Mouse (Mus musculus) heart, embryonic 16.5 days (tissue): ENCODE measurements around the gene Elmo1. TPM values are rescaled to one million over a fixed set of nuclear protein-coding genes. Genes with fewer than 3 reads are reported as not detected.
A peak's percentile ranks its signal among the peaks of the same experiment; 100 is the strongest.

ENCODE experiments used
- ATAC-seq: fragments of 200-750 bp; cut with Nextera tagmentation; replicated peaks from 2 replicates; pipeline ENCODE4 v1.8.0; 2017; ENCODE audit warnings: moderate number of reproducible peaks; ENCODE audit not compliant: insufficient read depth, low FRiP score; ENCODE audit errors: extremely low read depth
- H3K27ac ChIP-seq: fragments of 300-500 bp; sonication (generic); 2 replicates; pipeline ENCODE4 v1.5.1; 2014; ENCODE audit warnings: mild to moderate bottlenecking, low read length, control low read depth, moderate library complexity
- H3K27me3 ChIP-seq: fragments of 300-500 bp; sonication (generic); 2 replicates; pipeline ENCODE4 v1.6.1; 2014; ENCODE audit warnings: low read length, mixed read lengths; ENCODE audit not compliant: control insufficient read depth, insufficient read depth
- H3K36me3 ChIP-seq: fragments of 300-500 bp; sonication (generic); 2 replicates; pipeline ENCODE4 v1.6.1; 2014; ENCODE audit not compliant: control insufficient read depth, insufficient read depth
- H3K4me1 ChIP-seq: fragments of 300-500 bp; sonication (generic); 2 replicates; pipeline ENCODE4 v1.6.1; 2014; ENCODE audit warnings: low read length, mixed read lengths; ENCODE audit not compliant: control insufficient read depth, insufficient read depth
- H3K4me2 ChIP-seq: fragments of 300-500 bp; sonication (generic); 2 replicates; pipeline ENCODE4 v1.6.1; 2014; ENCODE audit warnings: low read depth, mild to moderate bottlenecking, control low read depth, low read length
- H3K4me3 ChIP-seq: fragments of 300-500 bp; sonication (generic); 2 replicates; pipeline ENCODE4 v1.5.1; 2014; ENCODE audit warnings: mild to moderate bottlenecking, control low read depth, low read length
- H3K9ac ChIP-seq: fragments of 300-500 bp; sonication (generic); 2 replicates; pipeline ENCODE4 v1.6.1; 2014; ENCODE audit warnings: low read length, control low read depth
- H3K9me3 ChIP-seq: fragments of 300-500 bp; sonication (generic); replicated peaks from 2 replicates; pipeline ENCODE4 v1.6.1; 2016; ENCODE audit warnings: low read length; ENCODE audit not compliant: control insufficient read depth
- WGBS: fragments of 180-500 bp; shearing (Covaris S2); extraction: QIAGEN DNeasy Blood & Tissue Kit; methylation state at CpG from one replicate; pipeline ENCODE4 v1.1.7; 2014; 5-methylcytosine and 5-hydroxymethylcytosine counted together
- polyA plus RNA-seq: library from polyadenylated mRNA; unstranded; fragments of >200 nt; fragmentation: Nextera tagmentation; extraction: Ambion mirVana; gene quantifications from 2 replicates; pipeline ENCODE4 v1.2.1, GENCODE M21; 2015

The Elmo1 gene
- polyA plus RNA-seq, 1 experiment from 2014 or later = 17.7 TPM

- peak overlapping the region; percentile 73 for H3K4me3 ChIP-seq
- peak overlapping the region; percentile 81 for H3K27ac ChIP-seq
- H3K36me3 ChIP-seq = no peaks in the 10 kb centered on the region
- 3% methylated on average over 10 of the region's 10 CpGs for WGBS
- peak overlapping the region; percentile 82 for H3K9ac ChIP-seq
- H3K9me3 ChIP-seq = 0 out of 2 replicates have a peak, but pooled peaks cover 2% of the 10 kb centered on the region
- H3K4me2 ChIP-seq = peak overlapping the region; percentile 98
- H3K4me1 ChIP-seq = peaks cover 11% of the 10 kb centered on the region
- no peaks in the 10 kb centered on the region for H3K27me3 ChIP-seq
- no peak for ATAC-seq
Observed at GRCm38 (mm10) chr13:20091604-20091926, 1.2 kb downstream of the Elmo1 start.

- Histone ChIP-seq H3K9ac (no peak overlapping the region), H3K27ac (no peak overlapping the region), H3K36me3 (no peaks in the 10 kb centered on the region), H3K4me2 (no peak overlapping the region), H3K27me3 (no peaks in the 10 kb centered on the region), H3K9me3 (0 out of 2 replicates have a peak, but pooled peaks cover 2% of the 10 kb centered on the region), H3K4me1 (peaks cover 11% of the 10 kb centered on the region), H3K4me3 (no peak overlapping the region)
- WGBS = 77% methylated on average over 3 of the region's 3 CpGs
- ATAC-seq = no peak
Observed at GRCm38 (mm10) chr13:20092301-20092700, 1.9 kb downstream of the Elmo1 start.

- 47% methylated on average over 19 of the region's 19 CpGs for WGBS
- H3K27me3 ChIP-seq = no peaks in the 10 kb centered on the region
- no peaks in the 10 kb centered on the region for H3K36me3 ChIP-seq
- H3K4me1 ChIP-seq = peaks cover 14% of the 10 kb centered on the region
- peak; percentile 23; the same call in 1 of the 2 replicates for ATAC-seq
- H3K27ac ChIP-seq = peak overlapping the region; percentile 15; the same call in 1 of the 2 replicates
- peak overlapping the region; percentile 39; the same call in 1 of the 2 replicates for H3K4me2 ChIP-seq
- H3K4me3 ChIP-seq = no peak overlapping the region; the same call in 1 of the 2 replicates
- H3K9ac ChIP-seq = no peak overlapping the region
- H3K9me3 ChIP-seq = no peaks in the 10 kb centered on the region
Observed at GRCm38 (mm10) chr13:20093307-20094045, 3.1 kb downstream of the Elmo1 start.

- Histone ChIP-seq H3K36me3 (no peaks in the 10 kb centered on the region), H3K4me3 (no peak overlapping the region), H3K27me3 (no peaks in the 10 kb centered on the region), H3K4me2 (no peak overlapping the region), H3K27ac (no peak overlapping the region), H3K9me3 (no peaks in the 10 kb centered on the region), H3K9ac (no peak overlapping the region), H3K4me1 (peaks cover 18% of the 10 kb centered on the region)
- ATAC-seq = no peak
- 75% methylated on average over 4 of the region's 4 CpGs for WGBS
Observed at GRCm38 (mm10) chr13:20094916-20095700, 4.7 kb downstream of the Elmo1 start.

GRCm38 (mm10) chr13:20097006-20097617 is 6.7 kb downstream of the Elmo1 start:
- Histone ChIP-seq H3K4me3 (no peak overlapping the region), H3K27me3 (no peaks in the 10 kb centered on the region), H3K4me2 (no peak overlapping the region), H3K4me1 (peaks cover 17% of the 10 kb centered on the region), H3K9me3 (no peaks in the 10 kb centered on the region), H3K27ac (peak overlapping the region; percentile 57; the same call in 1 of the 2 replicates), H3K36me3 (no peaks in the 10 kb centered on the region), H3K9ac (no peak overlapping the region)
- WGBS = 66% methylated on average over 5 of the region's 5 CpGs
- no peak for ATAC-seq

GRCm38 (mm10) chr13:20097934-20098593 is 7.7 kb downstream of the Elmo1 start:
- no peaks in the 10 kb centered on the region for H3K9me3 ChIP-seq
- H3K27ac ChIP-seq = peak overlapping the region; percentile 57
- H3K4me3 ChIP-seq = no peak overlapping the region
- ATAC-seq = no peak; the same call in 1 of the 2 replicates
- H3K4me1 ChIP-seq = peaks cover 17% of the 10 kb centered on the region
- 48% methylated on average over 5 of the region's 5 CpGs for WGBS
- no peak overlapping the region for H3K4me2 ChIP-seq
- no peaks in the 10 kb centered on the region for H3K36me3 ChIP-seq
- no peaks in the 10 kb centered on the region for H3K27me3 ChIP-seq
- no peak overlapping the region for H3K9ac ChIP-seq

- ATAC-seq = no peak
- no peaks in the 10 kb centered on the region for H3K36me3 ChIP-seq
- H3K4me3 ChIP-seq = no peak overlapping the region
- no peaks in the 10 kb centered on the region for H3K27me3 ChIP-seq
- no peak overlapping the region for H3K9ac ChIP-seq
- H3K4me1 ChIP-seq = peaks cover 12% of the 10 kb centered on the region
- H3K27ac ChIP-seq = peak overlapping the region; percentile 55; the same call in 1 of the 2 replicates
- H3K4me2 ChIP-seq = no peak overlapping the region
- no peaks in the 10 kb centered on the region for H3K9me3 ChIP-seq
- 71% methylated on average over 3 of the region's 3 CpGs for WGBS
Observed at GRCm38 (mm10) chr13:20098594-20098965, 8.2 kb downstream of the Elmo1 start.

GRCm38 (mm10) chr13:20099546-20099945 is 9.2 kb downstream of the Elmo1 start:
- Histone ChIP-seq H3K27ac (peak overlapping the region; percentile 62), H3K27me3 (no peaks in the 10 kb centered on the region), H3K4me3 (no peak overlapping the region), H3K36me3 (no peaks in the 10 kb centered on the region), H3K9me3 (no peaks in the 10 kb centered on the region), H3K9ac (no peak overlapping the region), H3K4me1 (peaks cover 8% of the 10 kb centered on the region), H3K4me2 (peak overlapping the region; percentile 35)
- ATAC-seq = no peak
- 14% methylated on average over 4 of the region's 4 CpGs for WGBS
